Mouse (Mus musculus) splenic B cell, adult 2 months (primary cell): ENCODE data around the gene Olfr368.
A peak's percentile ranks its signal among the peaks of the same experiment; 100 is the strongest.

Experiments
- DNase-seq: peaks from one replicate; pipeline ENCODE4 v3.0.0-alpha.2; 2011; ENCODE audit warnings: low read depth, low spot score
- H3K27me3 ChIP-seq: 2 replicates; pipeline ENCODE4 v1.6.1; 2012; ENCODE audit warnings: mild to moderate bottlenecking, low read length, moderate library complexity, mixed read lengths; ENCODE audit not compliant: control insufficient read depth, poor library complexity, insufficient read depth, severe bottlenecking
- H3K36me3 ChIP-seq: 2 replicates; pipeline ENCODE4 v1.6.1; 2012; ENCODE audit warnings: mild to moderate bottlenecking, low read length, moderate library complexity, mixed read lengths; ENCODE audit not compliant: control insufficient read depth, poor library complexity, insufficient read depth, severe bottlenecking

The Olfr368 gene

GRCm38 (mm10) chr2:37326215-37326614, at the start of gene Olfr368:
TSS of gene Olfr368 (plus strand) at chr2:37326515.
- no peak for DNase-seq
- Histone ChIP-seq H3K36me3 (no peaks in the 10 kb centered on the region), H3K27me3 (no peaks in the 10 kb centered on the region)

GRCm38 (mm10) chr2:37333321-37333720, 7.0 kb downstream of the Olfr368 start:
- DNase-seq = no peak
- no peaks in the 10 kb centered on the region for H3K36me3 ChIP-seq
- H3K27me3 ChIP-seq = no peaks in the 10 kb centered on the region

GRCm38 (mm10) chr2:37338497-37339187, 12.3 kb downstream of the Olfr368 start:
- Histone ChIP-seq H3K36me3 (no peaks in the 10 kb centered on the region), H3K27me3 (no peaks in the 10 kb centered on the region)
- peak; percentile 33 for DNase-seq

GRCm38 (mm10) chr2:37351671-37352070, 25.4 kb downstream of the Olfr368 start:
- DNase-seq = no peak
- Histone ChIP-seq H3K27me3 (no peaks in the 10 kb centered on the region), H3K36me3 (peaks cover 16% of the 10 kb centered on the region)

GRCm38 (mm10) chr2:37355571-37355970, 29.3 kb downstream of the Olfr368 start:
- H3K36me3 ChIP-seq = peaks cover 16% of the 10 kb centered on the region
- no peak for DNase-seq
- no peaks in the 10 kb centered on the region for H3K27me3 ChIP-seq

- H3K36me3 ChIP-seq = peaks cover 5% of the 10 kb centered on the region; the same call in 1 of the 2 replicates
- DNase-seq = peak; percentile 94
- no peaks in the 10 kb centered on the region for H3K27me3 ChIP-seq
These were observed 32.6 kb downstream of the Olfr368 start, which contains the start of gene Pdcl for GRCm38 (mm10) chr2:37358633-37359540. TSS of gene Pdcl (minus strand) at chr2:37359332.

- DNase-seq = no peak
- Histone ChIP-seq H3K27me3 (no peaks in the 10 kb centered on the region), H3K36me3 (peaks cover 3% of the 10 kb centered on the region; the same call in 1 of the 2 replicates)
These were observed 33.6 kb downstream of the Olfr368 start for GRCm38 (mm10) chr2:37359908-37360307.

- Histone ChIP-seq H3K36me3 (0 out of 2 replicates have a peak, but pooled peaks cover 2% of the 10 kb centered on the region), H3K27me3 (no peaks in the 10 kb centered on the region)
- DNase-seq = no peak
These were observed 44.3 kb downstream of the Olfr368 start for GRCm38 (mm10) chr2:37370651-37371050.

GRCm38 (mm10) chr2:37376018-37376417, 49.7 kb downstream of the Olfr368 start:
- no peak for DNase-seq
- Histone ChIP-seq H3K27me3 (no peaks in the 10 kb centered on the region), H3K36me3 (peaks cover 4% of the 10 kb centered on the region; the same call in 1 of the 2 replicates)

- DNase-seq = peak; percentile 82
- no peaks in the 10 kb centered on the region for H3K27me3 ChIP-seq
- H3K36me3 ChIP-seq = peaks cover 5% of the 10 kb centered on the region; the same call in 1 of the 2 replicates
These were observed 53.9 kb downstream of the Olfr368 start for GRCm38 (mm10) chr2:37380189-37380588.
